Mouse (Mus musculus): ENCODE measurements at regions not wholly inside any gene's neighbourhood (a gene's known extent, or its start where the extent isn't known, plus 50 kb on each side); places are given as distances from the start of the nearest gene placed in this dataset.

DNA sequence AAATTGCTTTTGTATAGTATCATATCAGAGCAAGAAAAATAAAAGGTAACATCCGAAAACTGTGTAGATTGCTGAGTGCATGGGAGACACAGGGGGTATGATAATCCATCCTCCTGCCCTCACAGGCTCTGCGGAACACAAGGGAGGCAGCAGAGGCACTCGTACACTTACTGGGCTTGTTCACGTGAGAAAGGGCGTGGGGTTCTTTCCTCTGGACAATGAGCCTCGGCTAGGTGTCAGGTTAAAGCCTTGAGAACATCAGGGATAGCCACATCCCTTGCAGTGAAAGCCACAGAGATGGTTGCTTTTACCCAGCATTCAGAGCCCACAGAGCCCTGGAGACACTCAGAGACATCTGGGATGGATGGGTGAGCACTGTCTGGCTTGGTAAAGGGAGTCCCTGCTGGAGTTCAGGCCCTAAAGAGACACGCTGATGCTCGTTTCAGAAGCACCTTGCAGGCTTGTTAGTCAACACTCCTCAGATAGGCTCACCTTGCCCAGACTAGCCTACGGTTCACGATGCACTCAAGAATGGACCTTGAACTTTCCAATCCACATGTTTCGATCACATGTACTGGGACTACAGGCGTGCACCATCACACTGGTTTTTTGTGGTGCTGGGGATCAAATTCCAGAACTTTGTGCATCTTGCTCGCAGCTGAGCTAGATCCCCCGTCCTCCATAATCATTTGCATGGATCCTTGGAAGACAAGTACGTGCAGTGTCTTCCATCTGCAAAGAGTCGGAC, 83.5 kb upstream of the Spin1 start:
- no peak for DNase-seq (ENCODE audit: low spot score)

GRCm38 (mm10) chr13:51017727-51018321, 82.9 kb upstream of the Spin1 start:
- no peak for DNase-seq (ENCODE audit: low spot score)

GRCm38 (mm10) chr13:51018366-51018765, 82.3 kb upstream of the Spin1 start:
- no peak for DNase-seq (ENCODE audit: low spot score)

DNA sequence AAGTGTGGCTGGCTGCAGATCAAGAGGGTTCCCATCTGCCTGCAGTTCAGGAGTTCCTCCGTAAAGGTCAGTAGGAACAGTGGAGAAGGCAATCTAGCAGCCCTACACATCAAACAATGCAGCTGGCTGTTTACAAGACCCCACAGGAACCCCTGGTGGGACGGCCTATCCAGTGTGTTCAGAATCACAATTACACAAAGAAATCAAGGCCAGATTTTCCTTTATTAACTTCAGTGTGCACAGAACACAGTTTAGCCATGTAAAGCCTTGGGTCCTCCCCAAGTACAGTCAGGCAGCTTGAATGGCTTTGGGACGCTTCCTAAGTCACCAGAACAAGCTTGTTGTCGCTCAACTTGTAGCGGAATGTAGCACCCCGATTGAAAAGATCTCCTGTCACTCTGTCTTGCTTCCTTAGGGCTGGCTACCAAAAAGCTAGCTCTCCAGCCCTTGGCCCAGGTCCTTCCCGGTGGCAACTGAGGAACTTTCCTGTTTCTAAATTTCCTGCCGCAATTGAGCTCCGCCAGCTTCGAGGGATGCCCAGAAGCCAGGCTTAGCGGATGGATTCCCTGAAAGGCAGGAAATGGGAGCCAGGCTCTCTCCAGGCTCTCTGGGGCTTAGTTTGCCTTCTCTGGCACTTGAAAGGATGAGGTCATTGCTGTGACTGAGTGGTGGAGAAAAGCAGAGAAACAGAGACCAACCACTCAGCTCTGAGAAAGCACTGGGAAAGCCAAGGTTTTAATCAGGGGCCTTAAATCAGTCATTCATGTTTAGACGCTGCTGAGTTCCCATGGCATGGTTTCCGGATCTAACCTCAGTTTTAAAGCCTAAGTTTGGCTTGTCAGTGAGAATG, 78.1 kb upstream of the Spin1 start:
- no peak for DNase-seq (ENCODE audit: low spot score)

DNA sequence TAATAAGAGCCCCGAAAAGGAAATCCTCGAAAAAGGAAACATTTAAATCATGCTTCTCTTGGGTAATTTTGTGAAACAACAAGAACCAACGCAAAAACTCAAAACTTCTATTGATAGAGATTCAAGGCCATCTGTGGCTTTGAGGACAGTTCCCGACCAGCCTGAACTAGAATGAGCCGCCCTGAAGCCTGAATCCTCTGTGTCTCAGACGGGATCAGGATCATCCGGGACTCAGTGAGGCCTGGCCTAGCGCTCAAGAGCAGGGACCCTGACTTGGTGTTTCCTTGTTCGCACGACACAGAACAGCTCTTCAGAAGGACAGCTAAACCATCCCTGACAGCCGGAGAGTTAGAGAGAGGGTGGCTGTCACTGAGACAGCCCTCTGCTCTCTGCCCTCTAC, 77.4 kb upstream of the Spin1 start:
- no peak for DNase-seq (ENCODE audit: low spot score)

DNA sequence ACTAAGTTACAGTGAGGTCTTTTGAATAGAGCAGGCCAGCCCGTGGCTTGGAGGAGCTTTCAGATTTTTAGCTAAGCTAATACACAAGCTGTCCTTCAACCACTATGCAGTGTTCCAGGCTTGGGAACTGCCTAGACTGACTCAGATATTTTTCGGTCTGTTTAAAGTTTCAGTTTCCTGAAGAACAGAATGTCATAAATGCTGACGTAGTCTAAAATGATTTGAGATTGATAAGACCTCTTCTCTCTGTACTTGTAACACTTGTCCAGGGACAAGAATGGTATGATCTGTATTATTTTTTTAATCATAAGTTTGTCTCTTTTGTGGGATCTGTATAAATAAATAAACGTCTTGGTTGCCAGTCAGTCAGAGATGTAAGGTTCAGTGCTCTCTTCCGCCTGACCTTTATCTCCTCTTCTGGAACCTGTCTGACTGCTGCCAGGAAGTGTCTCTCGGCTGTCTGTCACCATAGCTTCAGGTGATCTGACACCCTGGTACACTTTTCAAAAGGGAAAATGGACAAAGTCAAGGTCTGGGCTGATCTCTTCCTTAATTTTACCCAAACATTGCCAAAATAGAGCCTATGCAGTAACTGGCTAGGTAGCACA, 74.3 kb upstream of the Spin1 start:
- DNase-seq (ENCODE audit: low spot score) = no peak

DNA sequence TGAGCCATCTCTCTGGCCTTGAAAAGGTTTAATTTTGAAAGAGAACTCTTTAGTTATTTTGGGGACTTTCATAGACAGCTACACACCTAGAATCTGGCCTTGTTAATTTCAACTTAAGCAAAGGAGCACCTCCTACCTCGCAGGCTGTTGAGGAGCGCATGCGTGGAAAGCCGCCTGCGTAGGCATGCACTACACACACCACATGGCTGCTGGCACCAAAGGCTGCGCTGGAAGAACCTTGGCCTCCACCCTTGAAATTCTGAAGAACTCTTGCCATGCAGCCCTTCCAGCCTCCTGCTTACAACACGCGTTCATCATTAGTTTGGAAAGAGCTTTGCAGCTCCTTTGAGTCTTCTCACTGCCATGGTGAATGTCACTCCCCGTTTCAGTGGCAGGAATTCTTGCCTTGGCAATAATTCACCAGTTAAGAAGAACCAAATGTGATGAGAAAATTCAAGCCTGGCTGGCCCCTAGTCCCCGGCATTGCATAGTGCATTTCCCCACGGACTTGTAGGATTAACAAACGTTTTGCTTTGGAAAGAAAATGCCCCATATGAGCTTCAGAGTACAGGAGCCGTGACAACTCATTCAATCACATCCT, 62.7 kb upstream of the Spin1 start:
- no peak for DNase-seq (ENCODE audit: low spot score)

DNA sequence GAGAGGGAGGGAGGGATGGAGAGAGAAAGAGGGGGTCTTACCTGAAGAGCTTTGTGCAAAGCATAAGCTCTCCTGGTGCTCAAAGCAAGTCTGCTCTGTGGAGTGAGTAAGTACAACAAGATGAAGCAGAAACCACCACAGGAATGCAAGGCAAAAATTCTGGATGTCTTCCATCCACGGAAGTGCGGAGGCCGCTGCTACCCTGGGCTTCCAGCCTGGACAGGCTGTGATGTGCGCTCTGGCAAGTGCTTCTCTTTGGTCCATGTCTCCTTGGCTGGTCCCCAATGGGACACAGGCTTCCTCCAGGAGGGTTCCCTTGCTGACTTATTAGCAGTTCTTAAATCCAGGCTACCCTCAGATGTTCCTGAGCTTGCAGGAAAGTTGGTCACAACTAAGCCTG, 61.7 kb upstream of the Spin1 start:
- no peak for DNase-seq (ENCODE audit: low spot score)

DNA sequence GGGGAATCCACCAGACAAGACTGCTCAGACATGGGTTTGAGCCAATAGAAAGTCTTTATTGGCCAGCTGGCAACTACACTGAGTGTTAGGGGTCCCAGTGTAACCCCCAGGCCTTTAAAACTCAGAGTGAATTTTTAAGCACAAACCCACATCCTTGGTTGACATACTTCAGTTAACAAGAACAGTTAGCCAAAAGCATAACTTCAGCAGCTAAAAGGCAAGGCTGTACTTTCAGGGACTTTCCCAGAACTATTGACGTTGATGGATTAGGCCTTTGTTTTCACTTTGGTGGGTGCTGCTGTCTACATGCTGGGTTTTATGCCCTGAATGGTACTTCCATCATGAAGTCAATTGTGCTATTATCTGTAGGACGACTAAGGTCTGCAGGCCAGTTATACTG, 59.6 kb upstream of the Spin1 start:
- DNase-seq (ENCODE audit: low spot score) = no peak

DNA sequence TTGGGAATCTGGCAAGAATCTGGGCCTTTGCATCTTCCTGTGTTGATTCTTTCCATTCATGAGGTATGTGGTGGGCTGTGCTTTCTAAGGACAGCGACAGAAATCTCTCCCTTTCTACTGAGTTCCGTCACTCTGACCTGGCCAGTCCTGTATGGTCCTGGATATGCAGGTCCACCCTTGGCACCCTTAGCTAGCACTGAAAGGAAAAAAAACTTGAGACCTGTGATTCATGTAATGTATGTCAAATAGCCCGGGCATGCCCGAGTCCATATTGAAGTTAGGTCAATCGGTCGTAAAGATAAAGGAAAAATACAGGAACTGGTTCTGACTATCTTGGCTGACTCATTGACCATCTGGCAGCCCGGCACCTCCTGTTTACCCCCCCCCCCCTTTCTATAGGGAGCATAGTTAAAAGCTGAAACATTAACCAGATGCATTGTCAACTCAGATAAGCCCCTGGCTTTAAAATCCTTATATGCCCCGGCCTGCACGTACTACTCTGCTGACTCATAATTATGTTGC, 57.7 kb upstream of the Spin1 start:
- no peak for DNase-seq (ENCODE audit: low spot score)
